Mouse (Mus musculus) hindbrain, embryonic 15.5 days (tissue): Measurements from ENCODE around the gene Pfkfb3. TPM values are rescaled to one million over a fixed set of nuclear protein-coding genes. Genes with fewer than 3 reads are reported as not detected.

Experiments
- ATAC-seq: fragments of 200-750 bp; cut with Nextera tagmentation; 2 replicates; pipeline ENCODE4 v1.8.0; 2017; ENCODE audit warnings: low read depth, moderate number of reproducible peaks, moderate TSS enrichment; ENCODE audit not compliant: low FRiP score
- H3K27ac ChIP-seq: fragments of 300-500 bp; sonication (generic); replicated peaks from 2 replicates; pipeline ENCODE4 v1.5.1; 2015; ENCODE audit warnings: mild to moderate bottlenecking, inconsistent platforms
- H3K27me3 ChIP-seq: fragments of 300-500 bp; sonication (generic); 2 replicates; pipeline ENCODE4 v1.6.1; 2015; ENCODE audit warnings: control low read depth, inconsistent platforms
- H3K36me3 ChIP-seq: fragments of 300-500 bp; sonication (generic); 2 replicates; pipeline ENCODE4 v1.6.1; 2015; ENCODE audit warnings: control low read depth, inconsistent platforms
- H3K4me1 ChIP-seq: fragments of 300-500 bp; sonication (generic); replicated peaks from 2 replicates; pipeline ENCODE4 v1.6.1; 2015; ENCODE audit warnings: control low read depth, inconsistent platforms
- H3K4me2 ChIP-seq: fragments of 300-500 bp; sonication (generic); 2 replicates; pipeline ENCODE4 v1.6.1; 2015; ENCODE audit warnings: moderate library complexity, mild to moderate bottlenecking, inconsistent platforms
- H3K4me3 ChIP-seq: fragments of 300-500 bp; sonication (generic); 2 replicates; pipeline ENCODE4 v1.5.1; 2015; ENCODE audit warnings: mild to moderate bottlenecking, inconsistent platforms
- H3K9ac ChIP-seq: fragments of 300-500 bp; sonication (generic); 2 replicates; pipeline ENCODE4 v1.6.1; 2015; ENCODE audit warnings: inconsistent platforms
- H3K9me3 ChIP-seq: fragments of 300-500 bp; sonication (generic); 2 replicates; pipeline ENCODE4 v1.6.1; 2016; ENCODE audit warnings: control low read depth, inconsistent platforms
- WGBS: fragments of 180-500 bp; shearing (Covaris S2); methylation state at CpG from one replicate; pipeline ENCODE4 v1.1.7; 2015; 5-methylcytosine and 5-hydroxymethylcytosine counted together
- polyA plus RNA-seq: library from polyadenylated mRNA; unstranded; fragments of >200 nt; fragmentation: Nextera tagmentation; extraction: Ambion mirVana; gene quantifications from 2 replicates; pipeline ENCODE4 v1.2.1, GENCODE M21; 2015

Pfkfb3 gene
- polyA plus RNA-seq, 1 experiment from 2014 or later: 32.3 TPM

GRCm38 (mm10) chr2:11496601-11497031 lies 57.3 kb downstream of the Pfkfb3 start:
- H3K27ac ChIP-seq: no peak overlapping the region
- H3K27me3 ChIP-seq: no peaks in the 10 kb centered on the region
- H3K4me1 ChIP-seq: peaks cover 54% of the 10 kb centered on the region
- no peak overlapping the region for H3K4me3 ChIP-seq
- ATAC-seq: no peak
- H3K36me3 ChIP-seq: peaks cover 18% of the 10 kb centered on the region
- H3K9me3 ChIP-seq: no peaks in the 10 kb centered on the region
- WGBS: 86% methylated on average over 3 of the region's 3 CpGs
- peak overlapping the region; percentile 18 for H3K4me2 ChIP-seq
- H3K9ac ChIP-seq: no peak overlapping the region

DNA sequence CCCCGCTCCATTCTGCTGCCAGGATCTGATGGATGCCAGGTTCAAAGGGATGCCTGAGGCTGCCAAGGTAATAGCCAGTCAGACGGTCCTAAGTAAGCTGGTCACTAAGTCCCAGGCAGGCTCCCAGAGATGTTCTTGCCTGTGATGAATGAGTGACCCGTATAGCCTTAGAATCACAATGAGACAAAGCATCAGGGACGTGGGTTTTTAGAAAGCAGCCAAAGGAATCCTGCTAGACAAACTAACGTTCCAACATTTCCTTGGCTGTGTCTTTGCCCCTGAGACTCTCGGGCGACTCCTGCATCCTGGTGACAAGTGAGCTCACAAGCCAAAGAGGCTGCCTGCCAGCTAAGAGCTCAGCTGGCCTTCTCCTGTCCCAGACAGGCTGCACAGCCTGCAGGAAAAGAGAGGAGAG lies 59.0 kb downstream of the Pfkfb3 start:
- no peak overlapping the region for H3K9ac ChIP-seq
- H3K27ac ChIP-seq: peak overlapping the region; percentile 1
- H3K9me3 ChIP-seq: no peaks in the 10 kb centered on the region
- H3K4me3 ChIP-seq: no peak overlapping the region
- H3K27me3 ChIP-seq: no peaks in the 10 kb centered on the region
- ATAC-seq: peak; percentile 85
- H3K36me3 ChIP-seq: peaks cover 35% of the 10 kb centered on the region
- 43% methylated on average over 6 of the region's 7 CpGs for WGBS
- H3K4me1 ChIP-seq: peaks cover 45% of the 10 kb centered on the region
- no peak overlapping the region for H3K4me2 ChIP-seq

GRCm38 (mm10) chr2:11492855-11493254 lies 61.0 kb downstream of the Pfkfb3 start:
- Histone ChIP-seq H3K4me1 (peaks cover 25% of the 10 kb centered on the region), H3K27ac (no peak overlapping the region), H3K36me3 (peaks cover 53% of the 10 kb centered on the region), H3K4me3 (no peak overlapping the region), H3K9me3 (no peaks in the 10 kb centered on the region), H3K27me3 (no peaks in the 10 kb centered on the region), H3K9ac (no peak overlapping the region), H3K4me2 (no peak overlapping the region)
- WGBS: 94% methylated on average over 5 of the region's 5 CpGs
- no peak for ATAC-seq

GRCm38 (mm10) chr2:11491471-11491870 lies 62.4 kb downstream of the Pfkfb3 start:
- 56% methylated on average over 3 of the region's 3 CpGs for WGBS
- Histone ChIP-seq H3K36me3 (peaks cover 65% of the 10 kb centered on the region), H3K27ac (no peak overlapping the region), H3K4me3 (no peak overlapping the region), H3K4me1 (peaks cover 11% of the 10 kb centered on the region), H3K9ac (no peak overlapping the region), H3K9me3 (no peaks in the 10 kb centered on the region), H3K4me2 (no peak overlapping the region), H3K27me3 (no peaks in the 10 kb centered on the region)
- no peak for ATAC-seq

- peaks cover 74% of the 10 kb centered on the region for H3K36me3 ChIP-seq
- WGBS: 89% methylated on average over 4 of the region's 4 CpGs
Measured at GRCm38 (mm10) chr2:11490554-11490953, 63.3 kb downstream of the Pfkfb3 start.

DNA sequence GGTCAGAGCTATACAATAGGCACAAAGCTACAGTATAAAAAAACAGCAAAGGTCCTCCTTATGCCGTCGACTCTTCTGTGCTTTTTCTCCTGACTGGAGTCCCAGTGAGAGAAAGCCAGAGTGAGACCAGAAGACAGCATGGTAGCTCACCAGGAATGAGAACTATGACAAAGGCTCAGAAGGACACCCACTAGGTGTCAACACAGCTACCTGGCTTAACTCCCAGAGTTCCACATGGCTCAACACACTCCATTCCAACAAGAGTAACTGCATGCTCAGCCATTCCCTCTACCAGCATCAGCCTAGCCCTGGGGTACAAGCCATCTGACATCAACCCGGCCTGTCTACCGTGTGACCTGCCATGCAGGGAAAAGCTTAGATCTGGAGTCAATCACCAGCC lies 70.7 kb downstream of the Pfkfb3 start:
- no peaks in the 10 kb centered on the region for H3K9me3 ChIP-seq
- no peak overlapping the region for H3K27ac ChIP-seq
- peaks cover 96% of the 10 kb centered on the region for H3K36me3 ChIP-seq
- no peak for ATAC-seq
- 85% methylated on average over 4 of the region's 4 CpGs for WGBS
- no peak overlapping the region for H3K4me3 ChIP-seq
- no peaks in the 10 kb centered on the region for H3K4me1 ChIP-seq
- no peak overlapping the region for H3K4me2 ChIP-seq
- H3K9ac ChIP-seq: no peak overlapping the region
- H3K27me3 ChIP-seq: no peaks in the 10 kb centered on the region

More at GRCm38 (mm10) chr2:11490554-11490953, 63.3 kb downstream of the Pfkfb3 start:
- Histone ChIP-seq H3K27me3 (no peaks in the 10 kb centered on the region), H3K9ac (no peak overlapping the region), H3K4me1 (peaks cover 7% of the 10 kb centered on the region), H3K4me2 (no peak overlapping the region), H3K27ac (no peak overlapping the region), H3K4me3 (no peak overlapping the region), H3K9me3 (no peaks in the 10 kb centered on the region)
- no peak for ATAC-seq

- no peak overlapping the region for H3K4me2 ChIP-seq
- H3K4me1 ChIP-seq: no peaks in the 10 kb centered on the region
- ATAC-seq: no peak
- peaks cover 95% of the 10 kb centered on the region for H3K36me3 ChIP-seq
- H3K9ac ChIP-seq: no peak overlapping the region
- no peaks in the 10 kb centered on the region for H3K9me3 ChIP-seq
- no peak overlapping the region for H3K27ac ChIP-seq
- no peak overlapping the region for H3K4me3 ChIP-seq
- no peaks in the 10 kb centered on the region for H3K27me3 ChIP-seq
- WGBS: 95% methylated on average over 7 of the region's 7 CpGs
Measured at GRCm38 (mm10) chr2:11482364-11482763, 71.5 kb downstream of the Pfkfb3 start.

DNA sequence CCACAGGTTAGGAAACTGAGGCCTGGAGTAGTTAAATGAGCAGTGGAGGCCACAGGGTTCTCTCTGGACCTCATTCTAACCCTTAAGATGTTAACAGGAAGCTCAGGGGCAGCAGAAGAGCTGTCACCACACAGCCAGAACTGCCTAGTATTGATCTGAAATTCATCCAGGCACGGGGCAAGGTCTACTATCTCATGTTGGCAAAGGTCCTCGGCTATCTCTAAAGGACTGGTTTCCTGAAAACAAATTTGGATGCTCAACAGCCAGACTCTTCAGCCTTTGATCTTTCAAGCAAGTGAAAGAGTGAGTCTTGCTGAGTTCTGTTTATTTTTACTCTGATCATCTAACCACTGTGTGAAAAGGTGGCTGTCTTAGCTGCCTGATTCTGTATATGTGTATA lies 74.9 kb downstream of the Pfkfb3 start:
- no peak overlapping the region for H3K27ac ChIP-seq
- no peak for ATAC-seq
- H3K4me3 ChIP-seq: no peak overlapping the region
- no peaks in the 10 kb centered on the region for H3K9me3 ChIP-seq
- no peak overlapping the region for H3K9ac ChIP-seq
- H3K27me3 ChIP-seq: no peaks in the 10 kb centered on the region
- 92% methylated on average over 2 of the region's 2 CpGs for WGBS
- H3K4me2 ChIP-seq: no peak overlapping the region
- no peaks in the 10 kb centered on the region for H3K4me1 ChIP-seq
- H3K36me3 ChIP-seq: peaks cover 95% of the 10 kb centered on the region

DNA sequence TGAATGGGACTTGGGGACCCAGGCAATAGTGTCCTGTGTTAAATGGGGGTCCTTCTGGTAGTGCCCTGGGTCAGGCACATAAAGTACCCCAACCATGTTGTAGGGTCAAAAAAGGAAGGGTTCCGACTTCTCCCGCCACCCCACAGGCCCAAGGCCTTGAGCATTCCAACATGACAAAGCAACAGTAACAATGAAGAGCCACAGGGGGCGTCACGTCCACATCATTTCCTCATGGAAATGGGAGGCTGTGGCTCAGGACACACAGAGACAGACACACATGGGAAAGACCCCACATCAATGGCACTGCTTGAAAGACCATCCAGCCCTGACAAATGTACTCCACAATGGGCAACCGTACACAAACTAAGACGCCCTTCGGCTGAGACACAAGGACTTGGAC lies 78.6 kb downstream of the Pfkfb3 start:
- Histone ChIP-seq H3K27me3 (no peaks in the 10 kb centered on the region), H3K27ac (no peak overlapping the region), H3K4me2 (no peak overlapping the region), H3K4me3 (no peak overlapping the region), H3K36me3 (peaks cover 94% of the 10 kb centered on the region), H3K9ac (no peak overlapping the region), H3K9me3 (no peaks in the 10 kb centered on the region), H3K4me1 (no peaks in the 10 kb centered on the region)
- ATAC-seq: no peak
- 69% methylated on average over 7 of the region's 7 CpGs for WGBS

GRCm38 (mm10) chr2:11464661-11465099 lies 89.2 kb downstream of the Pfkfb3 start:
- H3K4me3 ChIP-seq: no peak overlapping the region
- 0 out of 2 replicates have a peak, but pooled peaks cover 2% of the 10 kb centered on the region for H3K36me3 ChIP-seq
- ATAC-seq: peak; percentile 90
- no peaks in the 10 kb centered on the region; the same call in 1 of the 2 replicates for H3K4me1 ChIP-seq
- no peaks in the 10 kb centered on the region for H3K27me3 ChIP-seq
- H3K4me2 ChIP-seq: no peak overlapping the region
- H3K9ac ChIP-seq: no peak overlapping the region
- H3K27ac ChIP-seq: no peak overlapping the region
- H3K9me3 ChIP-seq: no peaks in the 10 kb centered on the region
- WGBS: 15% methylated on average over 3 of the region's 3 CpGs

GRCm38 (mm10) chr2:11460976-11461375 lies 92.9 kb downstream of the Pfkfb3 start:
- no peak for ATAC-seq
- WGBS: 86% methylated on average over 3 of the region's 3 CpGs
- Histone ChIP-seq H3K9ac (no peak overlapping the region), H3K4me2 (no peak overlapping the region), H3K36me3 (no peaks in the 10 kb centered on the region), H3K9me3 (no peaks in the 10 kb centered on the region), H3K27me3 (no peaks in the 10 kb centered on the region), H3K4me3 (no peak overlapping the region), H3K4me1 (no peaks in the 10 kb centered on the region; the same call in 1 of the 2 replicates), H3K27ac (no peak overlapping the region)

- Histone ChIP-seq H3K4me3 (no peak overlapping the region), H3K9ac (no peak overlapping the region), H3K9me3 (no peaks in the 10 kb centered on the region), H3K27me3 (no peaks in the 10 kb centered on the region), H3K27ac (no peak overlapping the region), H3K4me1 (no peaks in the 10 kb centered on the region), H3K4me2 (no peak overlapping the region), H3K36me3 (no peaks in the 10 kb centered on the region)
- ATAC-seq: no peak
- WGBS: 91% methylated on average over 1 of the region's 1 CpGs
Measured at GRCm38 (mm10) chr2:11458494-11458893, 95.4 kb downstream of the Pfkfb3 start.

GRCm38 (mm10) chr2:11457904-11458303 lies 96.0 kb downstream of the Pfkfb3 start:
- Histone ChIP-seq H3K27ac (no peak overlapping the region), H3K9me3 (no peaks in the 10 kb centered on the region), H3K27me3 (no peaks in the 10 kb centered on the region), H3K36me3 (no peaks in the 10 kb centered on the region), H3K4me1 (no peaks in the 10 kb centered on the region), H3K9ac (no peak overlapping the region), H3K4me3 (no peak overlapping the region), H3K4me2 (no peak overlapping the region)
- 82% methylated on average over 7 of the region's 7 CpGs for WGBS
- no peak for ATAC-seq
